Mouse (Mus musculus) adrenal gland, adult (tissue): ENCODE results near the gene Rgs6.

Experiments
- DNase-seq, 2 experiments: peaks; one replicate each; pipeline ENCODE4 v3.0.0; 2022 to 2023; ENCODE audit warnings: low spot score in 1 of 2; ENCODE audit not compliant: inconsistent age in 2 of 2

Rgs6 gene

GRCm38 (mm10) chr12:82961852-82962251, 373.8 kb downstream of the Rgs6 start:
- no peak for DNase-seq

DNA sequence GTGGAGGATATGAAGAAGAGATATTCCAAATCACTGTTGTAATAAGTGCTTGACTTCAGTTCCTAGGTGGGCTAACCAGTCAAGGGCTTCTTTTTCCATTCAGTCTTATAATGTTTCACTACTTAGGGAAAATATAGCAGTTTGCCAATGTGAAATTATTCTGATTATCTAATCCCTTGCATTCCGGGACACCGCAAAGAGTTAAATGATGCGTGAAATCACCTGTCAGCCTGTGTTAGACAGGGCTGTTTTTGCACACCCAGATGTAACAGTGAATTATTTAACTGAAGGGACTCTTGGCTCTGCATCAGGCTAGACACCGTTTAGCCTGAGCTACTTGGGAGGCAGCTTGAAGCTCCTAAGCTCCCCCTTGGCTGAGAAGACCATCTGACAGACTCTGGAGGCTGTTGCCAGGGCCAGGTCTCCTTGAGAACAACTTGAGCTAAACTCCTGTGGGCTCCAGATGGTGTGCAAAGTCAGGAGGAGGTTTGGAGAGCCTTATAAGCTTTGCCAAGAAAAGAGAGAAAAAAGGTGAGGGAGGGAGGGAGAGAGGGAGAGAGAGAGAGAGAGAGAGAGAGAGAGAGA, 382.5 kb downstream of the Rgs6 start:
- DNase-seq: no peak

DNA sequence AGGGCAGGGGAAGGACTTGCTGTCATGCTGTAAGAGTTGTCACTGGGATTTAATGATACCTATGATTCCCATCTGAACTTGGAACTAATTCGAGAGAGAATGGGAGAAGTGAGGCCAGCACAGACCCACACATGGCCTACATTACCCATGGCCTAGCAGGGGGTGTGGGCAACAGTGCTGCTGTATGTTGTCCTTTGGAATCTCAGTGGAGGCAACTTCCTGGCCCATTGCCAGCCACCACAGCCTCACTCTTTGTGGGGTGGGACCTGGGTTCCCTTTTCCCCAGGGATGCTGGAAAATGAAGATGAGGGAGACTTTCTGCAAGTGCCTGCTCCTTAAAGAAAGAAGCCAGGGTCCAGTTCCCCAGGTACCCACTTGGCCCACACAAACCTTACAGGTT, 383.1 kb downstream of the Rgs6 start:
- no peak for DNase-seq

- no peak for DNase-seq
Observed at GRCm38 (mm10) chr12:82972661-82973060, 384.6 kb downstream of the Rgs6 start.

DNA sequence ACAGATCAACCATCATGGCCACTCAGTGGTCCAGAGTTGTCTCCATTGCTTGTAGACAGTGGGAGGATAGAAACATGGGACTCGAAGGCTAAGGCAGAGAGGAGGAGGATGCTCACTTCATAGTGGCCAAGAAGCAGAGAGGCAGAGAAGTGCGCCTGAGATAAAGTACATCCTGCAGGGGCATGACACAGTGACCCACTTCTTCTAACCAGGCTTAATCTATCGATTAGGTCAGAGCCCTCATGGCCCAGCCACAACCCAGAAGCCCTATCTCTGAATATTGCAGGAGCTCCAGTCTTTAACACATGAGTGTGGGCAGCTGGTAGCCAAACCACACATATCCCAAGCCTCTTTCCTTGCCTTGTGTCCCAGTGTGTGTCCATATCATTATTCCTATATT, 385.7 kb downstream of the Rgs6 start:
- no peak for DNase-seq

GRCm38 (mm10) chr12:82978275-82978674, 390.2 kb downstream of the Rgs6 start:
- no peak for DNase-seq

DNA sequence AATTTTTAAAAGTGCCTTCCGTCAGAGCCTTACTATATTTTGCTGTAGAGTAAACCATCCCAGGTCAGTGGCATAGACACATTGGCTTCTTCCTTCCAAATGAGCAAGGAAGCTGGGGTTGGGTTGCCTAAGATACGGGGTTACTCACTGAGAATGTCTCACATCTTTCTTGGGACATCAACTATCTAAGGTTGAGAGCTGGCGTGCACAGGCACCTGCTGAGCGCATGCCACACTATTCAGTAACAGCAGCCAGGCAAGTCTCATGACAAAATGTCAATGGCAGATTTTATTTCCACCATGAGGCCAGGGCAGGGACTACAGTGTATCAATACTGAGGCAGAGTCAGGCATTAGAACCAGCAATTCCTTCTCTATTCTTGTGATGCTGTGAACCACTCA, 394.6 kb downstream of the Rgs6 start:
- DNase-seq: no peak

DNA sequence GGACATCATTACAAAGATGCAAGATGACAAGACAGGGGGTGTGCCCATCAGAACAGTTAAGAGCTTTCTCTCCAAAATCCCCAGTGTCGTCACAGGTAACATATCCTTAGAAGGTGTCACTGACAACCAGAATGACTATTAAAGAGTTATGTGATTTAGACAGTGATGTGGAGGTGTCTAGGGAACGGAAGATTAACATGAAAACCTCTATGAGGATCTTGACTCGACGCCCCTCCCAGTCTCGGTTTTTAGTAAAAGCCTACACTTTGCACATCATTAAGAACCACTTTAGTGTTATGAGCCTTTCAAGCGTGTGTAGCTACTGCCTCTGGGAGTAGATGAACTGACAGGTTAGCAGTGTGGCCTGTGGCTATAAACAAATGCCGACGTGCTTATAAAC, 397.2 kb downstream of the Rgs6 start:
- DNase-seq: no peak

DNA sequence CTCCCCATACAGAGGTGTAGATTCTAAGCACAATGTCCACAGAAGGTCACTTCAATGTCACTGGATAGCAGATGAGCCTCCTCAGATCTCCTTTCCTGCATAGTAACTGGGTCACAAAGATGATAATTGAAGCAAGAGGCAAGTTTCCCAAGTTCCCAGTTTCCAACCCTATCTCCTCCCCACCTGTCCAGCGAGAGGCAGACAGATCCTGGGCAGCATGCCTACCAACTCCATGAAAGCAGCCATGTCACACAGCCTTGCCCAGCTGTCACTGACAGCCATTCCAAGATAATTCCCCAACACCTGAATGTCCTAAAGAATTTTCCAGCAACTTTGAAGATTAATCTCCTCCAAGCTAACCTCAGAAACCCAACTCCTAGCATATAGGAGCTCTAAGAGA, 399.6 kb downstream of the Rgs6 start:
- DNase-seq: no peak

GRCm38 (mm10) chr12:82993905-82994304, 405.8 kb downstream of the Rgs6 start:
- DNase-seq: no peak

- DNase-seq: no peak
Observed at GRCm38 (mm10) chr12:82996775-82997174, 408.7 kb downstream of the Rgs6 start.

GRCm38 (mm10) chr12:82998682-82999332, 410.7 kb downstream of the Rgs6 start:
- peak; percentile 43 to 89 for DNase-seq

DNA sequence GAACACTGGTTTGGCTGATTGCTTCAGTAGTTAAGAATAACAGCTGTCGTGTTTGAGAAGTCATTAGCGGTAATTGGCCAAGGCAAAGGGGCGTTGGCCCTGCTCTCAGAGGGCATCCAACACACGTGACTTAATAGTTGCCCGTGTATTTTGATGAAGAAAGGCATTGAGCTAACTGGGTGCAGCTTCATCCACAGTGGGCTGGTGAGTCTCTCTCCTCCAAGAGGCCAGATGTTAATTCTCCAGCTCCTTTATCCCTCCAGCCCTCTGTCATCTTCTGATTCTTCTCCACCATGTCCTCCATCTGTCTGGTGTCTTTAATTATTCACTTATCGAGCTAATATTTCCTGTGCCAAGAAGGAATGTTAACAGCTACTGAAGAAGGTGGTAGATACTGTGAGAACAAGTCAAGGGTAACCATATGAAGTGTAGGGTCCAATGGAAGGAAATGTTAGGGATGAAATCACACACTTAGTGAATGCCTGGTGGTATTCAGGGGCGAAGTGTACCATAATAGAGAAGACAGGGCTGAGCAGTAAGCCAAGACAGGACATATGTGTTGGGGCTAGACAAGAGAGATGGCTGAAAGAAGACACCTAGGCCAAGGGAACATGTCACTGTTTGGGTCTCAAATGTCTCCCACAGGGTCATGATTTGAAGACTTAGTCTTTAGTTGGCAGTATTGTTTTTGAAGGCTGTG, 411.4 kb downstream of the Rgs6 start:
- peak in 1 of 2 experiments; percentile 18 for DNase-seq

GRCm38 (mm10) chr12:83000033-83000570, 412.0 kb downstream of the Rgs6 start:
- peak in 1 of 2 experiments; percentile 27 for DNase-seq

GRCm38 (mm10) chr12:83000957-83001356, 412.9 kb downstream of the Rgs6 start:
- DNase-seq: no peak

DNA sequence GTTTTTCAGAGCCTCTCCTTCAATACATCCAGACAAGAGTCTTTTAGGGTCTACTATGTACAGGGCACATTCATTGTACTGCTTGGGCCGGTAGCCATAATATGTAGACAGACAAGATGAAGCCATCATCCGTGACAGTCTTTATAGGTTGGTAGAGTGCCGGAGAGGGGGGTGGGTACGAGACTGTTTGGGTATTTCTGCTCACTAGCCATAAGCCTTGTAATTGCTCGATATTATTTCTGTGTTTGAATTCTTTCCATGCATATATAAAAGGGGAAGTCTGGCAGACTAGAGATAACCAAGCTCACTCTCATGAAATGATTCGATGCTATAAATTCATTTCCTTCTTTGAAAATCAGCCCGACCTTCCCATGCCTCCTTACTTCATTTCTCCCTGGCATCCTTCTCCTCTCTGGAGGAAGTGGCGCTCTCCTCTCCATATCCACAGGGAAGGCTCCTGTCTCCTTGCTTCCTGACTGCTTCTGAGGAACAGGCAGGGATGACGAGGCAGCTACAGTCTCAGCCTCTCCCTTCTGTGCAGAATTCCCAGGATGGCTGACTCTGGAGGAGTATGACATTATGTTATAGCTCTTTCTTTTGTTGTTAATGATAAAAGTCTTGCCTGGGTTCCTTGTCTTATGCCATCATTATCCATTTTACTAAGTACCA, 416.1 kb downstream of the Rgs6 start:
- DNase-seq: no peak

GRCm38 (mm10) chr12:83011056-83011565, 423.0 kb downstream of the Rgs6 start:
- DNase-seq: no peak

GRCm38 (mm10) chr12:83013918-83014691, 426.0 kb downstream of the Rgs6 start:
- DNase-seq: no peak

GRCm38 (mm10) chr12:83014848-83015247, 426.8 kb downstream of the Rgs6 start:
- DNase-seq: no peak

- no peak for DNase-seq
Observed at GRCm38 (mm10) chr12:83015366-83015765, 427.3 kb downstream of the Rgs6 start.

DNA sequence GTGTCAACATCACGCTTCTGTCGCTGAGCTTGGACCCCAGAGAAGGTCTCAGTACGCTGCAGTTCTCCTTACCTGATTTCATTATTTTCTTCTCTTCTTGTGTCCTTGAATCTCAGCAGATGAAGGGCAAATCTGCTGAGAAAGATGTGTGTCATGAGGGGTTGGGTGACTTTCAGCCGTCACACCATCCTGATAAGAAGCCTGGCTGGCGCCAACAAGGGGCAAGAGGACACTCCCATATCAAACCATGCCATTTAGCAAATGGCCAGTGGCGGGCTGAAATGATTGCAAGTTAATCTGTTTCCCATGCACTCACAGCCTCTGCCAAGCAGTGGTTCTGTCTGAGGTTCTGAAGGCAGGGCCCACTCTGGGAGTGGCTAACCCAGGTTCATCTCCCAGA, 428.4 kb downstream of the Rgs6 start:
- peak in 1 of 2 experiments; percentile 60 for DNase-seq
